Mouse (Mus musculus): Measurements from ENCODE around the gene Spindoc. TPM values are rescaled to one million over a fixed set of nuclear protein-coding genes. Genes with fewer than 3 reads are reported as not detected.
A peak's percentile ranks its signal among the peaks of the same experiment; 100 is the strongest.

The Spindoc gene
- polyA plus RNA-seq, 1 experiment = 24.6 TPM

GRCm38 (mm10) chr19:7420841-7421601 is 38.2 kb upstream of the Spindoc start:
- Histone ChIP-seq H3K4me1 (ENCODE audit: control insufficient read depth, insufficient read depth, low read length) (peaks cover 22% of the 10 kb centered on the region), H3K27ac (ENCODE audit: insufficient read depth, low read length) (no peak overlapping the region), H3K4me3 (ENCODE audit: insufficient read depth, low read length) (no peak overlapping the region)
- TF ChIP-seq CTCF (IDR thresholded peaks at IDR 0.05; ENCODE audit: borderline replicate concordance, insufficient read depth, low read length) (no peak), POLR2A (IDR thresholded peaks at IDR 0.05; ENCODE audit: low read depth, low read length) (no peak)

GRCm38 (mm10) chr19:7420108-7420507 is 37.3 kb upstream of the Spindoc start:
- Histone ChIP-seq H3K27ac (ENCODE audit: insufficient read depth, low read length) (no peak overlapping the region), H3K4me1 (ENCODE audit: control insufficient read depth, insufficient read depth, low read length) (peaks cover 18% of the 10 kb centered on the region)
- no peak for TF ChIP-seq CTCF (IDR thresholded peaks at IDR 0.05; ENCODE audit: borderline replicate concordance, insufficient read depth, low read length)
- no peak for TF ChIP-seq POLR2A (IDR thresholded peaks at IDR 0.05; ENCODE audit: low read depth, low read length)

GRCm38 (mm10) chr19:7419134-7419533 is 36.3 kb upstream of the Spindoc start:
- peak overlapping the region; percentile 92 for H3K4me3 ChIP-seq (ENCODE audit: insufficient read depth, low read length)
- peaks cover 11% of the 10 kb centered on the region for H3K4me1 ChIP-seq (ENCODE audit: control insufficient read depth, insufficient read depth, low read length)
- no peak for TF ChIP-seq POLR2A (IDR thresholded peaks at IDR 0.05; ENCODE audit: low read depth, low read length)
- no peak for TF ChIP-seq CTCF (IDR thresholded peaks at IDR 0.05; ENCODE audit: borderline replicate concordance, insufficient read depth, low read length)
- H3K27ac ChIP-seq (ENCODE audit: insufficient read depth, low read length) = no peak overlapping the region

More at GRCm38 (mm10) chr19:7420108-7420507, 37.3 kb upstream of the Spindoc start:
- H3K4me3 ChIP-seq (ENCODE audit: insufficient read depth, low read length) = no peak overlapping the region

- H3K27ac ChIP-seq (ENCODE audit: insufficient read depth, low read length) = peak overlapping the region; percentile 50; the same call in 1 of the 2 replicates
- TF ChIP-seq CTCF (IDR thresholded peaks at IDR 0.05; ENCODE audit: borderline replicate concordance, insufficient read depth, low read length) = peak; percentile 62
- peak; percentile 26; the same call in 1 of the 2 replicates for TF ChIP-seq POLR2A (IDR thresholded peaks at IDR 0.05; ENCODE audit: low read depth, low read length)
- peak overlapping the region; percentile 92 for H3K4me3 ChIP-seq (ENCODE audit: insufficient read depth, low read length)
- H3K4me1 ChIP-seq (ENCODE audit: control insufficient read depth, insufficient read depth, low read length) = peaks cover 11% of the 10 kb centered on the region
These were observed 35.4 kb upstream of the Spindoc start for GRCm38 (mm10) chr19:7417911-7418849.

- H3K4me1 ChIP-seq (ENCODE audit: control insufficient read depth, insufficient read depth, low read length) = peaks cover 3% of the 10 kb centered on the region
- H3K27ac ChIP-seq (ENCODE audit: insufficient read depth, low read length) = peak within 1 kb of the TSS; percentile 62
- peak within 1 kb of the TSS; percentile 92 for H3K4me3 ChIP-seq (ENCODE audit: insufficient read depth, low read length)
- TF ChIP-seq CTCF (IDR thresholded peaks at IDR 0.05; ENCODE audit: borderline replicate concordance, insufficient read depth, low read length) (no peak), POLR2A (IDR thresholded peaks at IDR 0.05; ENCODE audit: low read depth, low read length) (peak; percentile 39)
These were observed 34.3 kb upstream of the Spindoc start, which contains the start of gene 2700081O15Rik for GRCm38 (mm10) chr19:7416834-7417735. Gene 2700081O15Rik (plus strand): TSS chr19:7417625.

- Histone ChIP-seq H3K4me1 (ENCODE audit: control insufficient read depth, insufficient read depth, low read length) (peaks cover 3% of the 10 kb centered on the region; the same call in 1 of the 2 replicates), H3K27ac (ENCODE audit: insufficient read depth, low read length) (peak overlapping the region; percentile 49; the same call in 1 of the 2 replicates)
- TF ChIP-seq POLR2A (IDR thresholded peaks at IDR 0.05; ENCODE audit: low read depth, low read length) (no peak; the same call in 1 of the 2 replicates), CTCF (IDR thresholded peaks at IDR 0.05; ENCODE audit: borderline replicate concordance, insufficient read depth, low read length) (no peak)
These were observed 33.4 kb upstream of the Spindoc start for GRCm38 (mm10) chr19:7415916-7416833.

GRCm38 (mm10) chr19:7412361-7412760 is 29.6 kb upstream of the Spindoc start:
- H3K27ac ChIP-seq (ENCODE audit: insufficient read depth, low read length) = no peak overlapping the region
- no peak overlapping the region for H3K4me3 ChIP-seq (ENCODE audit: insufficient read depth, low read length)
- TF ChIP-seq POLR2A (IDR thresholded peaks at IDR 0.05; ENCODE audit: low read depth, low read length) (no peak), CTCF (IDR thresholded peaks at IDR 0.05; ENCODE audit: borderline replicate concordance, insufficient read depth, low read length) (no peak)
- no peaks in the 10 kb centered on the region for H3K4me1 ChIP-seq (ENCODE audit: control insufficient read depth, insufficient read depth, low read length)

More at GRCm38 (mm10) chr19:7415916-7416833, 33.4 kb upstream of the Spindoc start:
- H3K4me3 ChIP-seq (ENCODE audit: insufficient read depth, low read length) = peak overlapping the region; percentile 59

- Histone ChIP-seq H3K4me1 (ENCODE audit: control insufficient read depth, insufficient read depth, low read length) (no peaks in the 10 kb centered on the region), H3K4me3 (ENCODE audit: insufficient read depth, low read length) (no peak overlapping the region), H3K27ac (ENCODE audit: insufficient read depth, low read length) (no peak overlapping the region)
- TF ChIP-seq CTCF (IDR thresholded peaks at IDR 0.05; ENCODE audit: borderline replicate concordance, insufficient read depth, low read length) (no peak), POLR2A (IDR thresholded peaks at IDR 0.05; ENCODE audit: low read depth, low read length) (no peak)
These were observed 21.9 kb upstream of the Spindoc start for GRCm38 (mm10) chr19:7404623-7405229.

Data from embryonic fibroblast, embryonic 13.5 days (primary cell).